ENCODE assay signal across 9 mouse cellular contexts in genomic region chr14:121059266-121059665, GRCm38 (mm10). TPM values are rescaled to one million over a fixed set of nuclear protein-coding genes. Genes with fewer than 3 reads are reported as not detected.
DNase-seq lines count a peak whose midpoint lies in the region; ATAC-seq and TF ChIP-seq lines count a peak whose summit lies in the region.
"Had no signal": no experiment of that assay in that cellular context is flagged by ENCODE, and none has a peak within 500 bp of the region (broad histone marks: within the 10 kb centered on the region; RNA-seq: fewer than 3 reads in every experiment).

No protein-coding gene starts in this region.

- peaks cover 2% of the 10 kb centered on the region for H3K79me2 ChIP-seq in heart, adult 2 months (replicated peaks; ENCODE audit: control insufficient read depth, insufficient read depth, low read length)

- no peak overlapping the region for H3K27ac ChIP-seq in hindbrain, embryonic 11.5 days (ENCODE audit: low read depth, low read length)
- no peak overlapping the region for H3K27ac ChIP-seq in hindbrain, embryonic 14.5 days
- peak overlapping the region; percentile 24; the same call in 1 of the 2 replicates for H3K27ac ChIP-seq in heart, adult 2 months
- H3K27ac ChIP-seq in kidney, embryonic 16.5 days (ENCODE audit: low read length) = 0 out of 2 replicates have a peak overlapping the region, but pooled peaks have one; percentile 10
- no peak overlapping the region for H3K27ac ChIP-seq in forebrain, embryonic 13.5 days

- TF ChIP-seq POLR2A in heart, adult 2 months (IDR thresholded peaks at IDR 0.05; ENCODE audit: insufficient read depth, low read depth, low read length) = no peak

- H3K36me3 ChIP-seq in hindbrain, embryonic 11.5 days (ENCODE audit: control insufficient read depth, insufficient read depth, low read length) = no peaks in the 10 kb centered on the region
- no peaks in the 10 kb centered on the region for H3K36me3 ChIP-seq in hindbrain, embryonic 14.5 days (replicated peaks; ENCODE audit: control insufficient read depth, insufficient read depth)
- no peaks in the 10 kb centered on the region for H3K36me3 ChIP-seq in heart, adult 2 months (ENCODE audit: control insufficient read depth, insufficient read depth, low read length)
- H3K36me3 ChIP-seq in kidney, embryonic 16.5 days (ENCODE audit: insufficient read depth, low read length) = 0 out of 2 replicates have a peak, but pooled peaks cover 7% of the 10 kb centered on the region
- H3K36me3 ChIP-seq in forebrain, embryonic 13.5 days (ENCODE audit: poor library complexity, severe bottlenecking) = no peaks in the 10 kb centered on the region

- no peak overlapping the region for H3K4me3 ChIP-seq in hindbrain, embryonic 11.5 days (ENCODE audit: low read depth, low read length)
- H3K4me3 ChIP-seq in hindbrain, embryonic 14.5 days (replicated peaks; ENCODE audit: low read length) = no peak overlapping the region
- H3K4me3 ChIP-seq in heart, adult 2 months = no peak overlapping the region
- H3K4me3 ChIP-seq in kidney, embryonic 16.5 days (ENCODE audit: low read length) = no peak overlapping the region
- no peak overlapping the region for H3K4me3 ChIP-seq in forebrain, embryonic 13.5 days

- peak; percentile 19 for DNase-seq in hindbrain, embryonic 11.5 days (ENCODE audit: low spot score)
- no peak for DNase-seq in hindbrain, embryonic 14.5 days (ENCODE audit: low spot score)
- peak; percentile 45 for DNase-seq in cerebellum, adult 9-11 months
- DNase-seq in heart, adult 2 months = peak; percentile 63 to 80
- no peak for DNase-seq in thymus, postnatal 10 days (ENCODE audit: low spot score in 2 of 2)
- DNase-seq in frontal cortex, postnatal 10 days (ENCODE audit: low spot score in 2 of 2) = no peak

- H3K9me3 ChIP-seq in hindbrain, embryonic 11.5 days (ENCODE audit: control insufficient read depth, low read length) = no peaks in the 10 kb centered on the region
- no peaks in the 10 kb centered on the region for H3K9me3 ChIP-seq in hindbrain, embryonic 14.5 days (ENCODE audit: control insufficient read depth, low read length)
- H3K9me3 ChIP-seq in kidney, embryonic 16.5 days (ENCODE audit: low read length) = no peaks in the 10 kb centered on the region
- H3K9me3 ChIP-seq in forebrain, embryonic 13.5 days (replicated peaks) = no peaks in the 10 kb centered on the region

- 0 out of 2 replicates have a peak, but pooled peaks have one; percentile 48 for TF ChIP-seq EP300 in heart, adult 2 months (IDR thresholded peaks at IDR 0.05; ENCODE audit: insufficient read depth, low read depth, low read length)

- ATAC-seq in hindbrain, embryonic 11.5 days (ENCODE audit: low FRiP score) = no peak; the same call in none of the 2 replicates
- no peak for ATAC-seq in hindbrain, embryonic 14.5 days (ENCODE audit: low FRiP score)
- peak; percentile 46; the same call in 1 of the 2 replicates for ATAC-seq in kidney, embryonic 16.5 days (ENCODE audit: low FRiP score, low TSS enrichment)
- ATAC-seq in forebrain, embryonic 13.5 days = no peak

- no peaks in the 10 kb centered on the region for H3K27me3 ChIP-seq in hindbrain, embryonic 11.5 days (ENCODE audit: control insufficient read depth, insufficient read depth, low read length)
- H3K27me3 ChIP-seq in hindbrain, embryonic 14.5 days (ENCODE audit: control insufficient read depth, insufficient read depth, low read length) = no peaks in the 10 kb centered on the region
- H3K27me3 ChIP-seq in heart, adult 2 months (ENCODE audit: control insufficient read depth, insufficient read depth, low read length) = no peaks in the 10 kb centered on the region
- no peaks in the 10 kb centered on the region for H3K27me3 ChIP-seq in kidney, embryonic 16.5 days (ENCODE audit: insufficient read depth, low read length)
- no peaks in the 10 kb centered on the region for H3K27me3 ChIP-seq in forebrain, embryonic 13.5 days
- H3K27me3 ChIP-seq: CH12.LX had no signal

- 33% methylated on average over 10 of the region's 10 CpGs for WGBS in hindbrain, embryonic 11.5 days
- 28% methylated on average over 10 of the region's 10 CpGs for WGBS in hindbrain, embryonic 14.5 days
- WGBS in heart, adult 2 months = 33% methylated on average over 10 of the region's 10 CpGs
- 29% methylated on average over 10 of the region's 10 CpGs for WGBS in kidney, embryonic 16.5 days
- 51% methylated on average over 10 of the region's 10 CpGs for WGBS in forebrain, embryonic 13.5 days

- peaks cover 9% of the 10 kb centered on the region; the same call in 1 of the 2 replicates for H3K4me1 ChIP-seq in hindbrain, embryonic 11.5 days (replicated peaks; ENCODE audit: control insufficient read depth, insufficient read depth, low read length)
- H3K4me1 ChIP-seq in hindbrain, embryonic 14.5 days (replicated peaks; ENCODE audit: control insufficient read depth, insufficient read depth, low read length) = peaks cover 25% of the 10 kb centered on the region
- H3K4me1 ChIP-seq in heart, adult 2 months (ENCODE audit: control insufficient read depth, insufficient read depth, low read length) = peaks cover 14% of the 10 kb centered on the region
- H3K4me1 ChIP-seq in kidney, embryonic 16.5 days (ENCODE audit: insufficient read depth, low read length) = peaks cover 69% of the 10 kb centered on the region
- peaks cover 50% of the 10 kb centered on the region for H3K4me1 ChIP-seq in forebrain, embryonic 13.5 days

- no peak overlapping the region for H3K9ac ChIP-seq in hindbrain, embryonic 11.5 days (ENCODE audit: low read depth, low read length)
- no peak overlapping the region for H3K9ac ChIP-seq in hindbrain, embryonic 14.5 days
- no peak overlapping the region for H3K9ac ChIP-seq in heart, adult 2 months (ENCODE audit: low read depth, low read length)
- H3K9ac ChIP-seq in kidney, embryonic 16.5 days (replicated peaks; ENCODE audit: low read length) = no peak overlapping the region
- H3K9ac ChIP-seq in forebrain, embryonic 13.5 days = no peak overlapping the region

- no peak overlapping the region for H3K4me2 ChIP-seq in hindbrain, embryonic 11.5 days (replicated peaks; ENCODE audit: low read depth, low read length)
- H3K4me2 ChIP-seq in hindbrain, embryonic 14.5 days (replicated peaks) = no peak overlapping the region
- H3K4me2 ChIP-seq in kidney, embryonic 16.5 days (replicated peaks; ENCODE audit: low read depth, low read length) = no peak overlapping the region
- no peak overlapping the region for H3K4me2 ChIP-seq in forebrain, embryonic 13.5 days

- TF ChIP-seq CTCF in heart, adult 2 months (IDR thresholded peaks at IDR 0.05) = no peak

- intact Hi-C loops in heart, adult 2 months (cut with DNase I) = no loop called here

RNA-seq across cellular contexts. Expression of gene Farp1, which starts 24.3 kb away (rescaled TPM):
- polyA plus RNA-seq in hindbrain, embryonic 11.5 days (2014; fragmentation: Nextera tagmentation; extraction: Ambion mirVana) = 26.3 and 32.5 TPM in 2 replicates
- 44.6 and 45.2 TPM in 2 replicates for polyA plus RNA-seq in hindbrain, embryonic 14.5 days (2014; fragmentation: Nextera tagmentation; extraction: Ambion mirVana)
- total RNA-seq in heart, adult 2 months (2021) = 10 to 100 TPM; 10.9 to 11.1 TPM
- polyA plus RNA-seq in heart, adult 2 months (2012; rRNA removed) = 6.4 and 7.3 TPM in 2 replicates
- 31.3 and 31.9 TPM in 2 replicates for polyA plus RNA-seq in kidney, embryonic 16.5 days (2015; fragmentation: Nextera tagmentation; extraction: Ambion mirVana)
- polyA plus RNA-seq in forebrain, embryonic 13.5 days (2015; fragmentation: Nextera tagmentation; extraction: Ambion mirVana) = 15.9 and 17.7 TPM in 2 replicates

Comparison
In these comparisons a context has a peak if more than half of its experiments do, and no peak if none do; other contexts are left out.
1. DNase-seq: peak in hindbrain, embryonic 11.5 days (single experiment), cerebellum, adult 9-11 months (single experiment) and heart, adult 2 months (2 of 2); none in hindbrain, embryonic 14.5 days (single experiment), thymus, postnatal 10 days (0 of 2) and frontal cortex, postnatal 10 days (0 of 2).
2. H3K27ac ChIP-seq: peak in heart, adult 2 months (single experiment) and kidney, embryonic 16.5 days (single experiment); none in hindbrain, embryonic 11.5 days (single experiment), hindbrain, embryonic 14.5 days (single experiment) and forebrain, embryonic 13.5 days (single experiment).